Mouse (Mus musculus): ENCODE results near the gene Mfap4.

Gene Mfap4

GRCm38 (mm10) chr11:61483226-61483845, 1.9 kb upstream of the Mfap4 start:
- DNase-seq = no peak

- DNase-seq = no peak
Measured at GRCm38 (mm10) chr11:61484256-61484612, 997 bp upstream of the Mfap4 start.

GRCm38 (mm10) chr11:61485541-61486457, 568 bp downstream of the Mfap4 start:
- peak; percentile 42 to 65 for DNase-seq

GRCm38 (mm10) chr11:61486458-61487219, 1.4 kb downstream of the Mfap4 start:
- peak; percentile 42 to 60 for DNase-seq

- peak; percentile 66 to 78 for DNase-seq
Measured at GRCm38 (mm10) chr11:61487401-61487800, 2.2 kb downstream of the Mfap4 start.

- DNase-seq = no peak
Measured at GRCm38 (mm10) chr11:61487936-61488335, 2.7 kb downstream of the Mfap4 start.

GRCm38 (mm10) chr11:61489085-61489484, 3.9 kb downstream of the Mfap4 start:
- DNase-seq = no peak

- DNase-seq = peak; percentile 53
Measured at GRCm38 (mm10) chr11:61489874-61490273, 4.6 kb downstream of the Mfap4 start.

GRCm38 (mm10) chr11:61490944-61491520, 5.8 kb downstream of the Mfap4 start:
- DNase-seq = peak in 1 of 2 experiments; percentile 46

GRCm38 (mm10) chr11:61492749-61493401, 7.6 kb downstream of the Mfap4 start:
- peak in 1 of 2 experiments; percentile 44 for DNase-seq

GRCm38 (mm10) chr11:61493525-61494128, 8.4 kb downstream of the Mfap4 start:
- DNase-seq = peak; percentile 65

GRCm38 (mm10) chr11:61494129-61494997, 9.1 kb downstream of the Mfap4 start, which contains the start of gene Mapk7:
Gene Mapk7, minus strand, starts transcription at chr11:61494406.
- peak; percentile 98 for DNase-seq

GRCm38 (mm10) chr11:61495528-61495927, 10.3 kb downstream of the Mfap4 start:
- no peak for DNase-seq

- no peak for DNase-seq
Measured at GRCm38 (mm10) chr11:61497490-61497889, 12.3 kb downstream of the Mfap4 start.

GRCm38 (mm10) chr11:61498736-61499504, 13.7 kb downstream of the Mfap4 start:
- DNase-seq = no peak

GRCm38 (mm10) chr11:61503933-61504332, 18.7 kb downstream of the Mfap4 start:
- DNase-seq = peak; percentile 53 to 69

- peak; percentile 98 to 99 for DNase-seq
Measured at GRCm38 (mm10) chr11:61504713-61505257, 19.6 kb downstream of the Mfap4 start, which contains the start of gene B9d1. Gene B9d1, plus strand, starts transcription at chr11:61505144.

- peak; percentile 65 to 76 for DNase-seq
Measured at GRCm38 (mm10) chr11:61514953-61515352, 29.7 kb downstream of the Mfap4 start.

GRCm38 (mm10) chr11:61517971-61518370, 32.7 kb downstream of the Mfap4 start:
- DNase-seq = no peak

- DNase-seq = no peak
Measured at GRCm38 (mm10) chr11:61518871-61519270, 33.6 kb downstream of the Mfap4 start.

Data from cerebellum, postnatal 14 days (tissue).